Mouse (Mus musculus) CH12F3 (cell line): ENCODE data around the gene Pip5k1c.

Experiments
- in situ Hi-C: fragments of 300-500 bp; cut with MboI; formaldehyde crosslinking; loops from 2 replicates; pipeline ENCODE4 v1.14.3; 2020; ENCODE audit warnings: low sequenced_read_pairs

Gene Pip5k1c

DNA sequence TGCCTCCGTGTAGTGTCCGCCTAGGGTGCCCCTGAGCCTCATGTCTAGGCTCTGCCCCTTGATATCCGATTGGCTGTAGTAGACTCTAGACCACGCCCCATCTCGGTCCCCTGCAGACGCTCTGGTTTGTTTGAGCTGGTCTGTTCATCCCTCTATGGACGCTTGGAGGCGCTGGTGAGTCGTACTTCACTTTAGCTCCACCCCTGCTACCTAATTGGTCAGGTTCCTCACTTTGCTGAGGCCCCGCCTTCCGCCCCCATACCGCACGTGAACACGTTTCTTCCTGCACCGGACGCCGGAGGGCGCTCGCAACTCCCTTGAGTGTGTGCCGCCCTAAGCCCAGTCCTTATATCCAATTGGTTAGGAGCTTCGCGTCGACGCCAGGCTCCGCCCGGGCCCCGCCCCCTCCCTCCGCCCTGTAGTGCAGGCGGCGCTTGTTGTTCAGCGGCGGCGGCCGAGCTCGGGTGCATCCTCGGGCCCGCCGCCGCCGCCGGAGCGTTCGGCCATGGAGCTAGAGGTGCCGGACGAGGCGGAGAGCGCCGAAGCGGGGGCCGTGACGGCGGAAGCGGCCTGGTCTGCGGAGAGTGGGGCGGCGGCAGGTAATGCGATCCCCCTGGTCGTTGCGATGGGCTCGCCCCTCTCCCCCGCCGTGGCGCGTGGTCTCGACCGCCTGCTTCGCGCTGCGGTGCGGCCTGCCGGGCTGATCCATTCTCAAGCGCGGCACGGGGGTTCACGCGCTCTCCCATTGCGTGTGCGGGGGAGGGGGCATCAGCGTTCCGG lies at the start of gene Pip5k1c:
Gene Pip5k1c (plus strand): TSS at position 410 of the 780 bp plus-strand sequence.
- in situ Hi-C loops: no loop called here

DNA sequence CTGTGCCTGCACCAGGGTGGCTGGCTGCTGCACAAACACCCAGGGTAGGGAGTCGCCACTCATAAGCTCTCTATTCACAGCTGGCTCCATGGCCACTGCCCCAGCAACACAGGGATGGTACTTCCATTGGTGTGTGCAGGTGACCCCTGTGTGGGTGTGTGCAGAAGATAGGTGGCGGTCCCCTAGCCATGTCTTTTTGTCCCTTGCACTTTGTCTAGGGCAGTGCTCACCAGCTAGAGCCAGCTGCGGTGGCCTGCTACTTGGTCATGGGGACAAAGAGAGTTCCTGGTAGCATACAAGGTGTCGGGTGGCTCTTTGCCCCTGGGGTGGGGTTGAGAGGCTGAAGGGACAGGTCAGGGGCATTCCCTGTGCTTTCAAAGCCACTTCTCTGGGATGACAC lies 48.6 kb upstream of the Pip5k1c start:
- in situ Hi-C loops: no loop called here

DNA sequence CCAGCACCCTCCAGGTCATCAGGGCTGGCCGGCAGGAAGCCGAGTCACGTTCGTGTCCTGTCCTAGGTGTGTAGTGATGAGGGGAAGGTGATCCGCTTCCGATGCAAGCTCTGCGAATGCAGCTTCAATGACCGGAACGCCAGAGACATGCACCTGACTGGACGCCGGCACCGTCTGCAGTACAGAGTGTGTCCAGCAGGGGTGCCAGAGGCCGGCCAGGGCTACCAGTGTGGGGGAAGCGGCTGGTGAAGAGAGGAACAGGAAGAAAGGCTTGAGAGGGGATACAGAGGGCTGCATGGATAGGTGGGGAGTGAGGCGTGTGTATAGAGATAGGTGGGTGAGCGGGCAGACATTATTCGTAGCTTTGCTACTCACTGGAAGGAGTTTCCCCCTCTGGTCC lies 48.2 kb upstream of the Pip5k1c start:
- in situ Hi-C loops: no loop called here

DNA sequence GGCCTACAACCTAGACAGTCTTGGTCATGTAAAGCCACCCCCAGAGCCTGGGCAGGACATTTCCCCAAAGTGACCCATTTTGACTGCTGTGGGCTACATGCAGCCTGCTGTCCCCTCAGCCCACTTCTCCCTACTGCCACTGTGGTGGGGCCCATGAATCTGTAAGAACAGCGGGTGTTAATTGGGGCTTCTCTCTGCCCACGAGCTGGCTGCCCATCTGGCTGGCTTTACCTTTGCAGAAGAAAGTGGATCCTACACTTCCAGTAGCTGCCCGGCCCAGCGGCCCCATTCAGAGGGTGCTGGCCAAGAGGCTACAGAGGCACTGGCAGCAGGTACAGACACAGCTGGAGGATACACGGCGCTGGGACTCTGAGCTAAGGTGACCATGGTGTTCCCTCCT lies 47.6 kb upstream of the Pip5k1c start:
- in situ Hi-C loops: no loop called here

DNA sequence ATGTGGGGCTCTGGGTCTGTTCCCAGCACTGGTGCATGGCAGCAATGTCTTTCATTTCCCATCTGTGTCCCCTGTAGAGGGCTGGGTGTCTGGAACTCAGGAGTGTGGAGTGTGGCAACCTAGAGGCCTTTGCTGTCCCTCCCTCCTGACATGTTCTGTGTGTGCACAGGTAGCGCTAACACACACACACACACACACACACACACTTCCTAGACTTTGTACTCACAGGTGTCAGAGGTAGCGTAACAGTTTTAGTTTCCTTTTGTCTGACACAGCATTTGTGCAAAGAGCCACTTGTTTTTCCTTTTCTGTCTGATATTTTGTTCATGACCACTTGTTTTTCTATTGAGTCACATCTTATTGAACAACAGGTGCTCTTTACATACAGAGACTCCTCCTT lies 45.0 kb upstream of the Pip5k1c start:
- in situ Hi-C loops: no loop called here

DNA sequence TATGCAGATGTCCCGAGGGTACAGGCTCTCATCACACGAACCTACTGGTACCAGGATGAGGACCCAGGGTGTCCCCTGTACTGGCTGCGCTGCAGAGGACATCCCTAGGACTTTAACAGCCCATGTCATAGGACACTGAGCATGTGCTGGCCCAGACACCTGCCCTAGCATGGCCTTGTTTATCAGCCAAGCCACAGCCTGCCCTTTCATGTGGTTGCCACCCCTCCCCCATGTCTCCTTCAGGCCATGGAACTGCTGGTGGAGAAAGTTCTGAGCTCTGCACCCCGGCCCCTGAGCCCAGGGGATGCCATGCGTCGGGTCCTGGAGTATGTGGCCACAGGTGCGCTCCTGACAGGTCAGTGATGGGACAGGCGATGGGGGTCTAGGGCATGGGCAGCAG lies 43.3 kb upstream of the Pip5k1c start:
- in situ Hi-C loops: no loop called here

DNA sequence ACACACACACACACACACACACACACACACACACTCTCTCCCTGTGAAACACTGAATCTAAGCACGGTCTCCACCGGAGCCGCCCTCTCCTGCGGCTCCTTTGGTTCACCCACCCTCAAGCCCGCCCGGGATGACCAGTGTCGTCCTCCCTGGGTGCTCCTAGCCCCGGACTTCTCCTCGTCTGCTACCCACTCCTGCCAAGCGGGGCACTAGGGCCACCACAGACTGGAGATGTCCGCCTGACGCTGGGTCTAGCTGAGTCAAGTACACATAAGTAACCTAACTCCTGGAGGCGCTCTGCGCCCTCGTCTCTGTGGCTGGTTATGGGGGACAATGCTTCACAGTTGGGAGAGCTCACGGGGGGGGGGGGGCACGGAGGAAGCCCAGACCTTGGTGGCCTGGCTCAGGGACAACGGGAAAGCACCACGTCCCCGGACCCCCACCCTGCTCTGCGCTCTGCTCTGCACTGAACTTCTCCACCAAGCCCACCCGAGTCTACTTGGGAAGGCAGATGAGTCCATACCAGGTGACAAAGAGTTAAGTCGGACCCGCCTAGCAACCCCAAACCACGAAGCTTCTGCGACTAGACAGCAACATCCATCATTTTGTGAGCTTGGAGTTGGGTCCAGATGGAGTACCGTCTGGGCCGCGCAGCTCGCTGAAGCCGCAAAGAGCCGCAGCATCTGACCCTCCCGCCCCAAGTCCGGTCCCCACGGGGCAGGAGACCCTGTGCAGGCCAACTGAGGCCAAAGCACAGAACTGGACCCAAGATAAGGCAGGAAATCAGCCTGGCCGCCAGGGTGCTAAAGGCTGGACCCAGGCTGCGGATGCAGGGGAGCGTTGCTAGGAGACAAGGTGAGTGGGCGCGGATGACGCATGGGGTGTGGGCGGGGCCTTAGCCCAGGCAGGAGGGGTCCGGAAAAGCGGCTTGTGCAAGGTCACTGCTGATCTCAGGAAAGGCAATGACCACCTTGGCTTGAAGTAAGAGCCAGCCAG lies 40.0 kb upstream of the Pip5k1c start, which contains the start of gene Matk:
Gene Matk (plus strand): TSS at position 512 of the 996 bp plus-strand sequence.
- in situ Hi-C loops: no loop called here

DNA sequence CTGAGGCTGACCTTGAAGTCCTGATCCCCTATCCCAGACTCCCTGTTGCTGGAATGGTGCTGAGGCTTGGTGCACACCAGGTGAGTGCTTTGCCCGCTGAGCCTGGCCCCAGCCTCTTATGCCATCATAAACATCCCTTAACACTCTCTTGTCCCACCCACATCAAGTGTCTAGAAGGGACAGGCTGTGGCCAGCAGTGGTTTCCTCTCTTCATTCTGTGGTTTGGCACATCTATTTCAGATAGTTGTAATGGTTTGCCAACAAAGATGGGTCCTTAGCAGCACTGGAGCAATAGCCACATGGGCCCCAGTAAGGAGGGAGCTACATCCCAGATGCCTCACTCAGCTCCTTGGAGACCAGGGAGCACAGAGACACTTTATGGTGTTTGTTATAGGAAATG lies 37.9 kb upstream of the Pip5k1c start:
- in situ Hi-C loops: no loop called here

DNA sequence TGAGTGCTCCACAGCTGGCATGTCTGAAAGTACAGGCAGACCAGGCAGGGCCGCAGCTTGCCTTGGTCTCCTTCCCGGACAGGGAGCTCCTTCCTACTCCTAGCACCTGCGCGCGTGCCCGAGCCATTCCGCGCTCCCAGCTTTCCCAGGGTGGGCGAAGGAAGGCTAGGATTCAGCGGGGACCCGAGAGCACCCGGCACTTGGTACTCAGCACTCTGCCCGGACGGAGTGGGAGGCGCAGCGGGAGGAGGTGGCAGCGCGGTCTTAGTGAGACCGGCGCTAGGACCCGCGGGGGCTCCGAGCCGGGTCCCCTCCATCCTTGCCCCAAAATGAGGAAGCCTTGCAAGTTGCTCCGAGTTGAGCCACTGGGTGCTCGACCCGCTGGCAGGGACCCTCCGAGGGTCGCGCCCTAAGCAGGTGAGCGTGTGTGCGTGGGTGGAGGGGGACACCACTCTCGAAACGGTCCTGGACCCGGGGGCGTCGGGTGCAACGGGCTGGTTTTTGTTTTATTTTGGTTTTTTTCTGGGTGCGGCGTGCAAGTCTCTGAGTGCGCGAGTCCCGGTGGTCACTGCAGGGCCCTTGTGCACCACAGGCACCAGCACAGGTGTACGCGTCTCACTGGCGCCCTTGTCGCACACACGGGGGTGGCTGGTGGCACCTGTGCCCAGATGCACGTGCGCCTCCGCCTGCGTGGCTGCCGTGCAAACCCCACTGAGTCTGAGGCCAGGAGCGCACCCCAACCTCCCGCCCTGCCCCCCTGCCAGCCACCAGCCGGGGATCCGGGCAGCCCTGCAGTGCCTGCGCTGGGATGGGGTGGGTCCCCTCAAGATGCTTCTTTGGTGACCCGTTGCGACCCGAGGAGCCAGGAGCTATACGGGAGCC lies 35.4 kb upstream of the Pip5k1c start:
- in situ Hi-C loops: no loop called here

DNA sequence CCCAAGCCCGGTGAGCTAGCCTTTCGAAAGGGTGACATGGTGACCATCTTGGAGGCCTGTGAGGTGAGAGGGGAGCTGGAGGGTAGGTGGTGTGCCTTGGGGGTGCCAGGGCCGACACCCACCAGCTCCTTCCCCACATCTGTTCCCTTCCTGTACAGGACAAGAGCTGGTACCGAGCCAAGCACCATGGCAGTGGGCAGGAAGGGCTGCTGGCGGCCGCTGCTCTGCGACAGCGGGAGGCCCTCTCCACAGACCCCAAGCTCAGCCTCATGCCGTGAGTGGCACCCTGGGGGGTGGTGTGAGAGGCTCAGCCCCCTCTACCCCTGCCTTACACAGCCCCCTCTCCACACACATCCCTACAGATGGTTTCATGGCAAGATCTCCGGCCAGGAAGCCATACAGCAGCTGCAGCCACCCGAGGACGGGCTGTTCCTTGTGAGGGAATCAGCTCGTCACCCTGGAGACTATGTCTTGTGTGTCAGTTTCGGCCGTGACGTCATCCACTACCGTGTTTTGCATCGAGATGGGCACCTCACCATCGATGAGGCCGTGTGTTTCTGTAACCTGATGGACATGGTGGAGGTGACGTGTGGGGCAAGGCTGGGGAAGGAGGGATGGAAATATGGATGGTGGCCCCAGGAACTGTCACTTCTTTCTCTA lies 33.4 kb upstream of the Pip5k1c start:
- in situ Hi-C loops: no loop called here

DNA sequence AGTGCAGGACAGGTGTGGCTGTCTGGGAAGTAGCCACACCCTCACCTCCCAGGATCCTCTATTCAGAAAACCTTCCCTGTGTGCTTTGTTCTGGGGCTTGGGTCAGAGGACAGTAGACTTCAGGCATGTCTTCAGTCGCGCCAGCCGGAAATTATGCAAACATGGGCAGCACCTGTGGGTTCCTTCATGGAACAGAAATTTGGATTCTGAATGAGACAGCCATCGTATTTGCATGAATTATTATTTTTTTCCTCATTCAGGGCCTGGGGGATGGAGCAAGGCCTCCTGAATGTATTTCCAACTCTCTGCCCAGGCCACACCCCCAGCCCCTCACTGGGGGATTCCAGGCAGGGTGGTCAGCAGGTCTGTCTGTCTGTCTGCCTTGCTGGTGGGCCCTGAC lies 31.7 kb upstream of the Pip5k1c start:
- in situ Hi-C loops: no loop called here

DNA sequence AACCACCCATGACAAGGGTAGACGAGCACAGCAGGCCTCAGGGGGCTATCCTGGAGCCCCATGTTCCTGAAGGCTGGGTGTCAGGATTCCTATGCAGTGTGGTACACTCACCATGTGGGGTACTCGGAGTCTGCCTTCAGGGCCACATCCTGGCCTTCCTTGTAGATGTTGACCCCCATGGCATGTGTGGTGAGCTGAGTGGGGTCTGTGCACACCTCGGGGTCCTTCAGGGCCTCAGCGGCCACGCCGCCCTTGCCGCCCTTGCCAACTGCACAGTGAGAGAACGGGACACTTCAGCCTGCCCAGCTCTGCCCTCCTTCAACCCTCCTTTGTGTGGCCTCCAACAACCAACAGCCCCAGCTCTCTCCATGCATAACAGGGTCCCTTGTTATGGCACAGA lies 27.2 kb upstream of the Pip5k1c start:
- in situ Hi-C loops: no loop called here

DNA sequence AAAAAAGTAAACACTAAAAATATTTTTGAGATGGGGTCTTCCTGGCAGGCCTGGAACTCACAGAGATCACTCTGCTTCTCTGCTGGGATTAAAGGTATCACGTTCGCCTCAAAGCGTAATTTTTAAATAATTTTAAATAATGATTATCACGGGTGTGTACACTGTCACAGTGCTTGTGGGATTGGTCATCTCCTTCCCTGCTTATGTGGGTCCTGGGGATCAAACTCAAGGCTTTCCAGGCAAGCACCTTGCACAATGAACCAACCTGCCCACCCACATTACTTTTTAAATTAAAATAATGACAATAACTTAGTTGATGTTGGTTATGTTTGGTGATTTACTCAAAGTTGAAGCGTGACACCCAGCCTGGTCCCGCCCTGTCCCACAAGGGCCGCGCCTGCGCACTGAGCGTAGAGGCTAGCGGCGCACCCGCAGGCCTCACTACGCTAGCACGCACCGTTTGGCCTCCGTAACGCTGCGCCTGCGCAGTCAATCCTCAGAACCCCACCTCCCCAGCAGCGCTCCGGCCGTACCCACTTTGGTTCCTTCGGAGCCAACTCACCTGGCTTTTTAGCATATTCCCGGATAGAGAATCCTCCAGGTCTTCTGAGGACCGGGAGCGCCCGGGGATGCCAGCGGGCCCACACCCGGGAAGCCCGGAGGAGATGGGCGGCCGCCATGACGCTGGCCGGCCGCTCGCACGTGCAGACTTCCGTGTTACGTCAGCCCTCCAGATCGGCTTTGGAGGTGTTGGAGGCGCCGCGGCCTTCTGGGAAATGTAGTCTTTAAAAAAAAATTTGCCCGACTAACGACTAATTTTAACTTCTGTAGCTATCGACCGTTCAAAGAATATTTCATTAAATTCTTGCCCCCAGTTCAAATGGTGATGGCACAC lies 26.3 kb upstream of the Pip5k1c start, which contains the start of the genes Mrpl54 and Apba3:
Gene Mrpl54 (minus strand): TSS at position 724 of the 895 bp plus-strand sequence.
Gene Apba3 (plus strand): TSS at position 750 of the 895 bp plus-strand sequence.
- in situ Hi-C loops: no loop called here

DNA sequence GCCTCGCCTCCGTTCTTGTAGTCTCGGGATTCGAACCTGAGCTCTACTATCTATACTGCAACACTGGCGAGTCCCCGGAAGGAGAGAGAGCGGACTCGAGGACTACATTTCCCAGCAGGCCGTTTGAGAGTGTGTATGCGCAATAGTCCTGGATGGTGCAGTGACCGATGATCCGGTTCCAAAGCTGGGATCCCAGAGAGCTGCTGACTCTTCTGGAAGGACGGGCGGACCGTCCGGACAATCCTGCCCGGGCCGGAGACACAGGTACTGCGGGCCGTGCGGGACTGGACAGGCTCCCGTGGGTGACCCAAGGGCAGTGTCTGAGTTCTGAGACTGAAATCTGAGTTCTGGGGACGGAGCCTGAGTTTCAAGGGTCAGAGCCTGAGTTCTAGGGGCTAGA lies 24.7 kb upstream of the Pip5k1c start:
- in situ Hi-C loops: no loop called here

DNA sequence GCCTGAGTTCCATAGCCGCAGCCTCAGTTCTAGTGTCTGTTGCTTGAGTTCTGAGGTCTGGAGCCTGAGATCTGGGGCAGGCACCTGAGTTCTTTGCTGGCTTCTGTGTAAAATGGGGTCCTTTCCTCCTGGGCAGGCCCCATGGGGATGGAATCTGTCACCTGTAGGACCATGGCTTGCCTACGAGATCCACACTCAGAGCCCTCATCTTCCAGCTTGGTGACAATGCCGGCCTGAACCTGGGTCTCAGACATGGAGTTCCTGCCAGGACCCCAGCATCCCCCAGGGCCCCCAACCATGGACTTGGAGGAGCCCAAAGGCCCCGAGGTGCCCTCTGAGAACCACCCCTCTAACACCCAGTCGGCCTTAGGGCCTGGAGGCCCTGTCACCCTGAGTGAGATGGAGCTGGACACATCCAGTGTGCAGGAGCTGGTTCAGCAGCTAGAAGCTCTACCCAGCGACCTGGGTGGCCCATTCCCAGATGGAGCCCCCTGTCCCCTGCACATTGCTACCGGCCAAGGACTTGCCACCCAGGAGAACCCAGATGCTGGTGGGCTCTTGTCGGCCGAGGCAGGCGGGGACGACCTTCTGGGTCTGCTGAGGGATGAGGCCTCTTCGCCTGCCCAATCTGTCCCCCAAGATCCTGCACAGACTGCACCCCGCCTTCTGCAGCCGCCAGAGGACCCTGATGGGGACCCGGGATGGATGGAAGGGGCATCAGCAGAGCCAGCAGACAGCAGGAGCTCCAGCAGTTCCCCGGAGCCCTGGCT lies 23.9 kb upstream of the Pip5k1c start:
- in situ Hi-C loops: no loop called here

DNA sequence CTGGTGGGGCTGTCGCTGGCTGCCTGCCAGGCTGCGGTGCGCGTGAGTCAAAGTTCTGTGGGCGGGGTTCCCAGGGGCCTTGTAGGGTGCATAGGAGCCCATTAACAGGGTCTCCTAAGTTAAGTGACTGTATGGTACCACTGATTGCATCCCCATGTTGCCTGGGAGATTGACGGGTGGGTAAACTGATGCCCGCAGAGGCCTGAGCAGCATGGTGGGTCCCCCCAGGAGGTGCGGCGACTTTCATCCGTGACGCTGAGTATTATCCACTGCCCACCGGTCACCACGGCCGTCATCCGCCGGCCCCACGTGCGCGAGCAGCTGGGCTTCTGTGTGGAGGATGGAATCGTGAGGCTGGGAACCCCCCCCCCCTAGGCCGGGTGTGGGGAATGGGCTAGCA lies 20.4 kb upstream of the Pip5k1c start:
- in situ Hi-C loops: no loop called here

DNA sequence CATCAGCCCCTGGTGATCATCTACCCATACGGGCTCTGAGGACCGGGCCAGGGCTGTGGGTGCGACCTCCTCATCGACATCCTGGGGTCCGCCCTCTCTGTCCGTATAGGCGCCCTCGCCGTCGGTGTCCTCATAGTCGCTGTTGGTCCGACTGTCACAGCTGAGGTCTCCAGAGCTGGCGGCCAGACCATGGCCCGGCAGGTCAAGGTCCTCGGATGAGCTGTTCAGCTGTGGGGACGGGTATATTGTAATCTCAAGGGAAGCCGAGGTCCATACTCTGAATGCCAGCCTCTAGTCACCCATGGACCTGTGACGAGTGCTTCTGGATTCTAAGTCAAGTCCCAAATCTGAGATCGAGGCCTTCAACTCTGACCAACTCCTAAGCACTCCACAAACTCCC lies 18.9 kb upstream of the Pip5k1c start:
- in situ Hi-C loops: no loop called here

DNA sequence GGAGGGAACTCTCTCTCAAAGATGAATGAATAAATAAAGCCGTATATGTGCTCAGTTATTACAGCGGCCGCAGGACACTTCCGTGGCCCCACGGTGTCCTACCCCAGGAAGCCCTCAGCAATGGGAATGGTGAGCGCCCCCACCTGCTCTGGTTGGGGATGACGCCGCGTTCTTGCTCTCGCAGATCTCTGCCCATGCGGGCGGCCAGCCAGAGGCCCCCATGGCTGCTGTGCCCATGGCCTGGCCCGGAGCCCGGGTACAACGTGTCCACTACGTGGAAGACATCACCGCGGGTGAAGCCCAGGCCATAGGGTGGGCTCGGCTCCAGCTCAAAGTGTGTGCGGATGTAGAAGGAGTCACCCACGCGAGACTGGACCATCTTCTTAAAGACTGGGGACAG lies 15.1 kb upstream of the Pip5k1c start:
- in situ Hi-C loops: no loop called here
